Comparison of ENCODE assay signal across 20 mouse cellular contexts in genomic region chr13:12033914-12034313, GRCm38 (mm10).
DNase-seq lines count a peak whose midpoint lies in the region; ATAC-seq and TF ChIP-seq lines count a peak whose summit lies in the region.
"Had no signal": no experiment of that assay in that cellular context is flagged by ENCODE, and none has a peak within 500 bp of the region (broad histone marks: within the 10 kb centered on the region; RNA-seq: fewer than 3 reads in every experiment).

No protein-coding gene starts in this region.

- DNase-seq in cerebellum, adult 2 months: peak in 1 of 2 experiments; percentile 48
- no peak for DNase-seq in cerebellum, adult 11 months
- no peak for DNase-seq in heart, adult 8-10 months (ENCODE audit: low spot score)
- peak; percentile 35 for DNase-seq in A20 (ENCODE audit: low read depth, low spot score)
- no peak for DNase-seq in urinary bladder, postnatal 14 days (ENCODE audit: low spot score)
- DNase-seq in lung, adult 18-20 months: no peak
- DNase-seq: cerebellum, adult 8-10 months; forebrain, postnatal 0 days; gastrocnemius, adult 2 months; kidney, postnatal 10 days; layer of hippocampus, adult 9-11 months; right cerebral cortex, postnatal 4 days had no signal

- peaks cover 18% of the 10 kb centered on the region for H3K4me1 ChIP-seq in cerebellum, adult 2 months (ENCODE audit: control insufficient read depth, insufficient read depth, low read length)
- H3K4me1 ChIP-seq in heart, embryonic 14.5 days (ENCODE audit: control insufficient read depth in 2 of 2, insufficient read depth in 2 of 2, low read length in 2 of 2): peaks cover 40 to 81% of the 10 kb centered on the region in 2 experiments
- H3K4me1 ChIP-seq: embryonic facial prominence, embryonic 10.5 days; hindbrain, embryonic 15.5 days; neural tube, embryonic 13.5 days had no signal

- H3K4me2 ChIP-seq in heart, embryonic 14.5 days (ENCODE audit: low read length): peak overlapping the region; percentile 55
- H3K4me2 ChIP-seq: hindbrain, embryonic 15.5 days; lung, embryonic 15.5 days; neural tube, embryonic 13.5 days had no signal

- no peaks in the 10 kb centered on the region for H3K36me3 ChIP-seq in heart, embryonic 14.5 days (ENCODE audit: control insufficient read depth, insufficient read depth, low read length)
- H3K36me3 ChIP-seq: embryonic facial prominence, embryonic 10.5 days; hindbrain, embryonic 15.5 days; lung, embryonic 15.5 days; neural tube, embryonic 13.5 days had no signal

- no peak for TF ChIP-seq POLR2A in cerebellum, adult 2 months (IDR thresholded peaks at IDR 0.05; ENCODE audit: borderline replicate concordance, insufficient read depth, low read length)

- H3K27ac ChIP-seq in cerebellum, adult 2 months (ENCODE audit: insufficient read depth, low read length): peak overlapping the region; percentile 46; the same call in 1 of the 2 replicates
- H3K27ac ChIP-seq in heart, embryonic 14.5 days (replicated peaks in 1 of 2; ENCODE audit: control insufficient read depth in 1 of 2, insufficient read depth in 1 of 2, low read depth in 2 of 2, low read length in 2 of 2): peak overlapping the region; percentile 6 to 79
- H3K27ac ChIP-seq: embryonic facial prominence, embryonic 10.5 days; gastrocnemius, adult 2 months; hindbrain, embryonic 15.5 days; lung, embryonic 15.5 days; neural tube, embryonic 13.5 days had no signal

- H3K9me3 ChIP-seq in heart, embryonic 14.5 days (ENCODE audit: control insufficient read depth, low read length): no peaks in the 10 kb centered on the region
- H3K9me3 ChIP-seq: embryonic facial prominence, embryonic 10.5 days; hindbrain, embryonic 15.5 days; lung, embryonic 15.5 days; neural tube, embryonic 13.5 days had no signal

- WGBS in cerebellum, adult 2 months: 29% methylated on average over 6 of the region's 6 CpGs
- 33% methylated on average over 6 of the region's 6 CpGs for WGBS in heart, embryonic 14.5 days

- TF ChIP-seq CTCF in cerebellum, adult 2 months (IDR thresholded peaks at IDR 0.05; ENCODE audit: borderline replicate concordance, insufficient read depth, low read depth, low read length): no peak

- no peak overlapping the region for H3K4me3 ChIP-seq in cerebellum, adult 2 months (replicated peaks; ENCODE audit: insufficient read depth, low read depth, low read length)
- H3K4me3 ChIP-seq in heart, embryonic 14.5 days (ENCODE audit: control insufficient read depth in 1 of 2, insufficient read depth in 1 of 2, low read depth in 1 of 2, low read length in 2 of 2): no peak overlapping the region
- H3K4me3 ChIP-seq: embryonic facial prominence, embryonic 10.5 days; erythroblast, embryonic 14.5 days; gastrocnemius, adult 2 months; hindbrain, embryonic 15.5 days; lung, embryonic 15.5 days; neural tube, embryonic 13.5 days had no signal

- no peaks in the 10 kb centered on the region for H3K27me3 ChIP-seq in cerebellum, adult 2 months (ENCODE audit: control insufficient read depth, insufficient read depth, low read length)
- no peaks in the 10 kb centered on the region for H3K27me3 ChIP-seq in heart, embryonic 14.5 days (ENCODE audit: control insufficient read depth, insufficient read depth, low read length)
- H3K27me3 ChIP-seq: hindbrain, embryonic 15.5 days; lung, embryonic 15.5 days; neural tube, embryonic 13.5 days had no signal

- H3K9ac ChIP-seq in heart, embryonic 14.5 days (ENCODE audit: low read length): peak overlapping the region; percentile 47; the same call in 1 of the 2 replicates
- H3K9ac ChIP-seq: forebrain, postnatal 0 days; hindbrain, embryonic 15.5 days; lung, embryonic 15.5 days; neural tube, embryonic 13.5 days had no signal

- no peak for ATAC-seq in heart, embryonic 14.5 days (ENCODE audit: insufficient number of reproducible peaks, insufficient read depth, low FRiP score, low read depth)
- peak; percentile 85 for ATAC-seq in megakaryocyte, adult 5-6 weeks (ENCODE audit: poor library complexity, severe bottlenecking)
- ATAC-seq: forebrain, postnatal 0 days; intestine, postnatal 0 days had no signal
